Mouse (Mus musculus): ENCODE measurements around the gene Pgap3. TPM values are rescaled to one million over a fixed set of nuclear protein-coding genes. Genes with fewer than 3 reads are reported as not detected.
A peak's percentile ranks its signal among the peaks of the same experiment; 100 is the strongest.

Gene Pgap3
- polyA plus RNA-seq, 1 experiment from 2014 or later: 8.0 TPM

DNA sequence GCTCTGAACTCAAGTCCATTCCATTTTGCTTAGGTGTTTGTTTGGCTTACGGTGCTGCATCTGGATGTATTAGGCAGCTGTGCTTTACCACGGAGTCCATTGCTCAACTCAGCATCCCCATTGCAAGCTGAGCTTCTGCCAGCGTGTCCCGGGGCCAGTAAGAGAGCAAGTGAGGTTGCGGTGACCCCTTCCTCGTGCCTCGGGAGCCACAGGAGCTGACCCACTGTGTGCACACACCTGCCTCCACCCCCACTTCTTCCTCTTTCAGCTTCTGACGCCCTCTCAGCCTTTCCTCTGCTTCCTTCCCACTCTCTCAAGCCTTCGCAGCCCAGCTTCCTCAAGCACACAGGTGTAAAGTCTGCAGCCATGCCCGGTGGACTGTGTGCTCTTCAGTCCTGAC is 34.0 kb downstream of the Pgap3 start:
- no peak for DNase-seq (ENCODE audit: low spot score)
- Histone ChIP-seq H3K9me3 (ENCODE audit: low read length) (no peaks in the 10 kb centered on the region), H3K4me1 (ENCODE audit: insufficient read depth, low read depth, low read length) (peaks cover 17% of the 10 kb centered on the region), H3K27ac (ENCODE audit: low read length) (no peak overlapping the region), H3K4me3 (ENCODE audit: low read depth, low read length) (no peak overlapping the region), H3K9ac (replicated peaks; ENCODE audit: low read depth) (no peak overlapping the region), H3K4me2 (replicated peaks; ENCODE audit: low read depth, low read length) (no peak overlapping the region), H3K27me3 (replicated peaks; ENCODE audit: insufficient read depth, low read length) (no peaks in the 10 kb centered on the region), H3K36me3 (ENCODE audit: insufficient read depth, low read length) (no peaks in the 10 kb centered on the region)
- ATAC-seq: no peak
- no peak for TF ChIP-seq EP300 (IDR thresholded peaks at IDR 0.05)
- TF ChIP-seq CTCF (IDR thresholded peaks at IDR 0.05): no peak
- WGBS: 63% methylated on average over 10 of the region's 10 CpGs

DNA sequence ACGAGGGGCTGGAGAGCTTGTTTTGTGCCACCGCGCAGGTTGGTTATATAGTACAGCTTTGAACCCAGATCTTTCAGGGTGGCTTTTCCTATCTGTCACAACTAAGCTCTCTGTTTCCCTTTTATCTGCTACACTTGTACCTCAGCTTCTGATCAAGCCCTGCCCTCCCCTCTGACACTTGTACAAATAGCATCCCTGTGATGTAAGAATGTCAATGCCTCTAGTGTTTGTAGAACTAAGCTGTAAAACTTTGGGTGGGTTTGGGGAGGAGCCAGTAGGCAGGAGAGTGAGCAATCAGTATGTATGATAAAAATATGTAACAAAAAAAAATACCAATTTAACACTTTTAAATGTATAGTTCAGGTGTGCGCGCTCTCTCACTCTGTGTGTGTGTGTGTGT is 35.9 kb downstream of the Pgap3 start:
- ATAC-seq (peak; percentile 68), DNase-seq (ENCODE audit: low spot score) (peak; percentile 66)
- Histone ChIP-seq H3K27ac (ENCODE audit: low read length) (peak overlapping the region; percentile 84), H3K9ac (replicated peaks; ENCODE audit: low read depth) (no peak overlapping the region), H3K4me1 (ENCODE audit: insufficient read depth, low read depth, low read length) (peaks cover 27% of the 10 kb centered on the region), H3K9me3 (ENCODE audit: low read length) (no peaks in the 10 kb centered on the region), H3K4me2 (replicated peaks; ENCODE audit: low read depth, low read length) (0 out of 2 replicates have a peak overlapping the region, but pooled peaks have one; percentile 14), H3K27me3 (replicated peaks; ENCODE audit: insufficient read depth, low read length) (no peaks in the 10 kb centered on the region), H3K36me3 (ENCODE audit: insufficient read depth, low read length) (no peaks in the 10 kb centered on the region), H3K4me3 (ENCODE audit: low read depth, low read length) (no peak overlapping the region)
- TF ChIP-seq CTCF (IDR thresholded peaks at IDR 0.05) (no peak), EP300 (IDR thresholded peaks at IDR 0.05) (0 out of 2 replicates have a peak, but pooled peaks have one; percentile 19)
- 68% methylated on average over 5 of the region's 5 CpGs for WGBS

DNA sequence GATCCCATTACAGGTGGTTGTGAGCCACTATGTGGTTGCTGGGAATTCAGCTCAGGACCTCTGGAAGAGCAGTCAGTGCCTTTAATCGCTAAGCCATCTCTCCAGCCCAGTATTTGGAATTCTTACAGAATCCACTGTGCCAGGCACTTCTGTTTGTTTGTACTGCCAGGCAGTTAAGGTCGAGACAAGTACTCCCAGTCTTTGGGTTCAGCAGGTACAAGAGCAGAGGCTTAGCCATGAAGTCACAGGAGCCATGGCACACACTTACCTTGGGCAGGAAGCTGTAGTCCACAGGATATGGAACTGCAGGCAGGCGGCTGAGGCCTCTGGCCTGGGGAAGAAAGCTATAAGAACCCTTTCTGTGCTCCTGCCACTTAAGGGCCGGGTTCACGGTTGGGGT is 36.5 kb downstream of the Pgap3 start:
- no peak overlapping the region for H3K9ac ChIP-seq (replicated peaks; ENCODE audit: low read depth)
- no peaks in the 10 kb centered on the region for H3K27me3 ChIP-seq (replicated peaks; ENCODE audit: insufficient read depth, low read length)
- no peak overlapping the region for H3K4me3 ChIP-seq (ENCODE audit: low read depth, low read length)
- peaks cover 33% of the 10 kb centered on the region for H3K4me1 ChIP-seq (ENCODE audit: insufficient read depth, low read depth, low read length)
- DNase-seq (ENCODE audit: low spot score) (peak; percentile 78), ATAC-seq (peak; percentile 88)
- 0 out of 2 replicates have a peak overlapping the region, but pooled peaks have one; percentile 14 for H3K4me2 ChIP-seq (replicated peaks; ENCODE audit: low read depth, low read length)
- H3K27ac ChIP-seq (ENCODE audit: low read length): peak overlapping the region; percentile 84
- no peaks in the 10 kb centered on the region for H3K9me3 ChIP-seq (ENCODE audit: low read length)
- 50% methylated on average over 5 of the region's 5 CpGs for whole genome bisulfite sequencing
- 0 out of 2 replicates have a peak, but pooled peaks have one; percentile 43 for TF ChIP-seq EP300 (IDR thresholded peaks at IDR 0.05)
- no peak for TF ChIP-seq CTCF (IDR thresholded peaks at IDR 0.05)
- no peaks in the 10 kb centered on the region for H3K36me3 ChIP-seq (ENCODE audit: insufficient read depth, low read length)

DNA sequence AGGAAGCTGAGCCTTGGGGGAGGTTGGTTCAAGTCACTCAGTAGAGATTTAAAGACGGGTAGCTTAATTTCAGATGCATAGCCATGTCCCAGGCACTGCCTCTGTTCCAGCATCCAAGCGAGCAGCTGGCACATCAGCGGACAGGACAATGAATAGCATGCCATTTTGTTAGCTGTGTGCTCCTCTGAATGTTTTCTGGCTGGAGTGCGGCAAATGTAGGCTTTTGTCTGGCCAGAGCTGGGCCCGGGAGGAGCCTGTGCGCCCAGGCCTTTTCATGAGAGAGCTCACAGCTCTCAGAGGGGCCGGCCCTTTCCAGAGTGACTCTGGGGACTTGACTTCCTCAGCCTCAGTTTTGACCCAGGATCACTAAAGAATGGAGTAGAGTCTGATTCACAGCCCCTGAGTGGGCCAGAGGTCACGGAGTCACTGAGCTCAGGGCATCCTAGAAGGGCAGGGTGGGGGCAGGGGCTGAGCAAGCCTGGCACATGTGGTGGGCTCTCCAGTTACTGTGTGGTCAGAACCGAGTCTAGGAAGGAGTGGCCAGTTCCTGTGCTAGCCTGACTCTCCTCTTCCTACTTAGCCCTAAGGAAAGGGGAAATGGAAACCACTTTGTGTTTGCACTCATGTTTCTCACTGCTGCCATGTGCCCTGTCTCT is 39.3 kb downstream of the Pgap3 start:
- H3K36me3 ChIP-seq (ENCODE audit: insufficient read depth, low read length): no peaks in the 10 kb centered on the region

DNA sequence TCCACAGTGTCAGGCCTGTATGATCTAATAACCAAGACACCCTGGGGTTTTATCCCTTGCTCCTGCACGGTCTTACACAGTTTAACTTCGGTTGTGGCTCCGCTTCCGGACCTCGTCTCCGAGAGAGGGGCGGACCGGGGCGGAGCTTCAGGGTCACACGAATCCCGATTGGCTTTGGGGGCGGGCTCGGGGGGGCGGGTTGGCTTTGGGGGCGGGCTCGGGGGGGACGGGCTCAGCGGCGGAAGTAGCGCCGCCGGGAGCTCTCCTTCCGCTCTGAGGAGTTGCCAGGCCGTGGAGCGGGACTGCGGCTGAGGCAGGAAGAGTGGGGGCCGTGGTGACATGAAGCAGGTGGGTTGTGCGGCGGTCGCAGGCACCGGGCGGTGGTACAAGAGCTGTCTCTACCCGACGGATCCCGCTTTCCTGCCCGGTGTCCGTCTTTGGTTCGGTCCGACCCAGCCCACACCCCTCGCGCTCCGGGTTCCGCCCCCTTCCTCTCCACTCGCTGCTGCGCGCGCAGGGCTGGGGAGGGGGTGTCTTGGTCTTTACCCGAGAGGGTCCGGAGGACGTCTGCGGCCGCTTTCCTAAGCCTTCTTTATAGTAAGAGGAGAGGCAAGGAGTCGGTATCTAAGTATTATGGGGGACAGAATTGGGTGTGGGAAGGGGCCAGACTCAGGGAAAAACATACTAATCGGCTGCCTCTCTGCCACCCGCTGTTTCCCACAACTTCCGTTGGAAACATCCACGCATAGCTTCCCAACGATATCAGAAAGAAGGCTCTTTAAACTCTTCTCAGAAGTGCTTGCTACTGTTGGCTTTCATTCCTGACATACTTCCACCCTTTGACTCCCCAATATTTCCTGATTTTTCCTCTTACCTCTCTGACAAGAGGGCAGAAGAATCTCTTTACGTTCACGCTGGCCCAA is 41.9 kb downstream of the Pgap3 start, which contains the start of gene Stard3:
Gene Stard3, plus strand, starts transcription at position 208 of the 923 bp plus-strand sequence.
- Histone ChIP-seq H3K27ac (ENCODE audit: low read length) (peak within 1 kb of the TSS; percentile 97), H3K36me3 (ENCODE audit: insufficient read depth, low read length) (no peaks in the 10 kb centered on the region), H3K4me3 (ENCODE audit: low read depth, low read length) (peak within 1 kb of the TSS; percentile 85), H3K9me3 (ENCODE audit: low read length) (no peaks in the 10 kb centered on the region), H3K27me3 (replicated peaks; ENCODE audit: insufficient read depth, low read length) (no peaks in the 10 kb centered on the region), H3K4me2 (replicated peaks; ENCODE audit: low read depth, low read length) (peak within 1 kb of the TSS; percentile 59), H3K4me1 (ENCODE audit: insufficient read depth, low read depth, low read length) (peaks cover 44% of the 10 kb centered on the region), H3K9ac (replicated peaks; ENCODE audit: low read depth) (peak within 1 kb of the TSS; percentile 74)
- ATAC-seq: peak; percentile 90
- TF ChIP-seq CTCF (IDR thresholded peaks at IDR 0.05) (no peak), EP300 (IDR thresholded peaks at IDR 0.05) (peak; percentile 41)
- under 1% methylated on average over 49 of the region's 60 CpGs for WGBS
- DNase-seq (ENCODE audit: low spot score): peak; percentile 96

More for the DNA sequence above, 39.3 kb downstream of the Pgap3 start:
- H3K9ac ChIP-seq (replicated peaks; ENCODE audit: low read depth): no peak overlapping the region
- H3K4me1 ChIP-seq (ENCODE audit: insufficient read depth, low read depth, low read length): peaks cover 44% of the 10 kb centered on the region
- peak overlapping the region; percentile 76 for H3K27ac ChIP-seq (ENCODE audit: low read length)
- no peaks in the 10 kb centered on the region for H3K9me3 ChIP-seq (ENCODE audit: low read length)
- no peaks in the 10 kb centered on the region for H3K27me3 ChIP-seq (replicated peaks; ENCODE audit: insufficient read depth, low read length)
- no peak for TF ChIP-seq EP300 (IDR thresholded peaks at IDR 0.05)
- TF ChIP-seq CTCF (IDR thresholded peaks at IDR 0.05): no peak
- no peak for ATAC-seq
- 65% methylated on average over 9 of the region's 9 CpGs for WGBS
- H3K4me2 ChIP-seq (replicated peaks; ENCODE audit: low read depth, low read length): peak overlapping the region; percentile 14
- H3K4me3 ChIP-seq (ENCODE audit: low read depth, low read length): no peak overlapping the region
- peak; percentile 50 for DNase-seq (ENCODE audit: low spot score)
